Mouse (Mus musculus) lung, postnatal 0 days (tissue): ENCODE measurements around the gene Gm40460.
"Not testable (repeated sequence)": the region's sequence is repeated elsewhere in the genome, so short reads cannot be mapped to it uniquely, and the experiment has no call there.

ENCODE experiments used
- CTCF ChIP-seq: IDR thresholded peaks from 2 replicates; pipeline ENCODE4 v1.5.1; 2016; ENCODE audit warnings: antibody characterized with exemption, mild to moderate bottlenecking
- EP300 ChIP-seq: IDR thresholded peaks from 2 replicates; pipeline ENCODE4 v1.6.1; 2016; ENCODE audit warnings: antibody characterized with exemption, mild to moderate bottlenecking, control low read depth

DNA sequence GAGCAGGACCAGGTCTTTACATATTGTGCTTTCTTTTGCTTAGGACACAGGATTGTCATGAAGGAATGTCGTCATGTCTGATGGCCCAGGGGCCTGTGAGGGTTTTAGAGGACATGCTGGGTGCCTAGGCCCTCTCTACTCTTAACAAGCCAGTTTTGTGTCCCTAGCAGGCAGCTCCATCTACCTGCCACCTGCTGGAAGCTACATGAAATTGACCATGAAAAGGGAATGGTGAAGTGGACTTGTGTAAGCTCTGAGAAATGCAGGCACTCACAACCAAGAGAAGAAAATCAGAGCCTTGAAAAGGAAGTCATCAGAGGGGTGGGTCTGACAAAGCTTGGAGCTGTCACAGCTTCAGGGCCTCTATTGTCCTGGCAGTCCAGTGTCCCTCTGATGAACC is 38.4 kb upstream of the Gm40460 start:
- TF ChIP-seq EP300, result not testable (repeated sequence)
- peak; percentile 45 for TF ChIP-seq CTCF
